Mouse (Mus musculus) cerebellum, adult 18-20 months (tissue): ENCODE results near the gene Auts2.
A peak's percentile ranks its signal among the peaks of the same experiment; 100 is the strongest.

Experiments used
- DNase-seq, 2 experiments: peaks; one replicate each; pipeline ENCODE4 v3.0.0; 2021

The Auts2 gene

GRCm38 (mm10) chr5:132162206-132162533 is 381.0 kb downstream of the Auts2 start:
- no peak for DNase-seq

- DNase-seq: no peak
Observed at GRCm38 (mm10) chr5:132161338-132162205, 381.6 kb downstream of the Auts2 start.

DNA sequence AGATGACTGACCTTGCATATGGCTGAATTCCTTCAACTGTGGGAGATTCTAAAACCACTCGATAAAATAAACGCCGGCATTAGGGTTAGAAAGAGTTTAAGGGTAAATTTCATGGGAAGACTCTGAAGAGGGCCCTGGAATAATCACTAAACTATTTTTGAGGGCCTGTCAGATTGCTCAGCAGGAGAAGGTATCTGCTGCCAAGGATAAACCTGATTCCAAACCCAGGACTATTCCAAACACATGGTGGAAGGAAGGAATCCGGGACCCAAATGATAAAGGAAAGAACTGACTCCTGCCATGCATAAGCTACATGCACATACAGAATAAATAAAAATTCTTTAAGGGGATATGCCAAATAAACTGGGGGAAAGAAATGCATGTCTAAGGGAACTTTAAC is 399.0 kb downstream of the Auts2 start:
- DNase-seq: peak in 1 of 2 experiments; percentile 17

GRCm38 (mm10) chr5:132140816-132141215 is 402.3 kb downstream of the Auts2 start:
- DNase-seq: no peak

GRCm38 (mm10) chr5:132135941-132136663 is 407.0 kb downstream of the Auts2 start:
- no peak for DNase-seq

DNA sequence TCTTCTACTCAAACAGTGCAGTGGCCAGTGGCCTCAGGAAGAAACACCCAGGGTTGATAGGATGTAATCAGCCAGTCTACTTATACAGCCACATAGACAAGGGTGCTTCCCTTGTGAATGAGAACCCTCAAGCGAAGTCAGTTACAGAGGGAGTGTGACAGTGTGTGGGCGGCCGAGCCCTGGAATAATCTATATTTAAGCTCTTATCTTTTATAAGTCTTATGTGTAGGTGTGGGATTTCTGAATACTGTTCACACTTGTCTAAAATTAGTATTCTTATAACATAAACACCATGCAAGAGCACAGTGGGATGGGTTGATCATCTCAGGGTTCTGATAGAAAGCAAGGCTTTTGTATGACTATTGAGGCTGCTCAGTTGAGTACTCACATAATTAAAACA is 411.2 kb downstream of the Auts2 start:
- DNase-seq: no peak

DNA sequence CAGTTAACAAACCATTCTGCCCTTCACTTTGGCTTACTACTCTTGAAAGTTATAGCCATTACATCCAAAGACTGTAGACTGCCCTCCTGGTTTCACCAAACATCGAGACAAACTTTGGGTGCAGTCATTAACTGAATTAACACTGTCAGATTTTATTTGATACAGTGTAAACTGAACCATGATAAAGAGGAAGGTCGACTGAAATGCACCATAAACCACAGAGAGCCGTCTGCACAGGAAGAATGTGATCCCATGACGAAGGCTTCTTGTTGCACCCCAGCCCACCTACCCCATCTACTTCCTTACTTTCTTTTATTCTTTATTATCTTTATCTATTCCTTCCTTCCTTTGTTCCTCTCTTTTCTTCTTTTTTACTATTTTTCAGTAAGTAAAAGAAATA is 412.6 kb downstream of the Auts2 start:
- no peak for DNase-seq

GRCm38 (mm10) chr5:132126626-132127025 is 416.5 kb downstream of the Auts2 start:
- no peak for DNase-seq

- peak; percentile 17 to 24 for DNase-seq
Observed at GRCm38 (mm10) chr5:132115631-132116030, 427.5 kb downstream of the Auts2 start.

DNA sequence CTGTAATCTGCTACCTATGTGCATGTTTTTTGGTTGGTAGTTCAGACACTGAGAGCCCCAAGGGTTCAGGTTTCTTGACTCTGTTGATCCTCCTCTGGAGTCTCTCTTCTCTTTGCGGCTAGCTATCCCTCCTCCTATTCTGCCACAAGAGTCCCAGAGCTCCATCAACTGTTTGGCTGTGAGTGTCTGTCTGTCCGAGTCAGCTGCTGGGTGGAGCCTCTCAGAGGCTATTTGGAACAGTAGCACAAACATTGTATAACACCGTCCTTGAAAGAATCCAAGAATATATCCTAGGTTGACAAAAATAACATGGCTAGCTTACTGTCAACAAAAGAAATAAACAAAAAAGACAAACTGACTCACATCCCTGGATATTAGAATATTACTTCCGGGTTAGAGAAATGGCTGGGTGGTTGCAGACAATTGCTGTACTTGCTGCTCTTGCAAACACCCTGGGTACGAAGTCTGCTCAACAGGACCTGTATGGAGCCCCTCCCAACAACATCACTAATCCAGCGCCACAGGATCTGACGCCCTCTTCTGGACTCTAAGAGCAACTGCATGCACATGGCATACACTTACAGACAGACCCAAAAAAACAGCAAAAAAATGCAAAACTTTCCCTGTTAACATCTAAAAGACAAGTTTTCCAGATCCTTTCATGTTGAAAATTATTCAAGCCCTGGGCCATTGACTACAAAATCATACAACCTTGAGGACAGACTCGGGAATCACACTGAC is 428.4 kb downstream of the Auts2 start:
- DNase-seq: no peak

DNA sequence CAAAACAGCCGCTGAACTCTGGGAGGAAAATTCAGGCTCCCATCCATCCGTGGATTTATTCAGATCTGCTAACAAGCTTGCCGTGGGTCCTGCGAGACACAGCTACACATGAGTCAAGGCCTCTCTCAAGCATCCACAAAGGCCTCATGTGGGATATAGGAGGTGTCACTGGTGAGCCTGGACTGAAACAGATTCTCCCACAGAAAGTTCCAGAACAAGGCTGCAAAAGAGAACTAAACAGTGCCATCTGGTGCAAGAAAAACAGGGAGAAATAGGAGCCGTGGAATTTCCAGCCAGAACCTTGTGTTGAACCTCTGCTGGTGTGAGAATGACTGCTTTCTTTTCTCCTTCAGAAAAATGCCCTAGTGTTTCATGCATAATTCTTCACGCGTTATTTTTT is 429.7 kb downstream of the Auts2 start:
- peak; percentile 11 to 19 for DNase-seq

DNA sequence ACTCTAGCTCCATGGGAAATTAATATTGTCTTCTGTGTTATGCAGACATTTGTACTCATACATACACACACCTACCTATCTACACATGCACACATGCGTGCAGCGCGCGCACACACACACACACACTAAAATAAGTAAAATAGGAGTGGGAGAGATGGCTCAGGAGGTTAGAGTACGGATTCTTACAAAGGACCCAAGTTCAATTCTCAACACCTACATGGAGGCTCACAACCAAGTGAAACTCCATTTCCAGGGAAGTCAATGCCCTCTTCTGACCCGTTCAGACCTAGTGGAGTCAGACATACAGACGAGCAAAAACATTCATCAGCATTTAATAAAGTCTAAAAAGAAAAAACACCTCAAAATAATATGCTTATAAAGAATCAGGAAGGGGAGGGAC is 430.5 kb downstream of the Auts2 start:
- no peak for DNase-seq

- DNase-seq: no peak
Observed at GRCm38 (mm10) chr5:132102426-132102825, 440.7 kb downstream of the Auts2 start.

GRCm38 (mm10) chr5:132098461-132098860 is 444.7 kb downstream of the Auts2 start:
- no peak for DNase-seq

DNA sequence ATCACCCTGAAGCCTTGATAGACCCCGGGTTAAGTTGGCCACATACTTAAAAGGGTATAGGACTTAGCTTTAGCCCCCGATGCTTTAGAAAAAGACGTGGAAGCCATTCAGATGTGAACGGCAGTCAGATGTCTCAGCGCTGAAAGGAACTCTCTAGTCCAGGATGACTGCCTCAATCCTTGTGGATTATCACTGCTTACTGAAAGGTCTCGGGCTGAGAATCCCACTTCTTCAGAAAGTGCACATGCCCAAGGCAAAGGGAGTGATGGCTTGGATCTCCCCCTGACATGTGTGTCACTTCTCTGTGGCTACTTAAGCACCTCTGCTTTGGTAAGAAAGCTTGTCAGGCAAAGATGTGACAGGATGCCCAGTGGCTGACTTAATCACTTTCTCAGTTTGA is 450.4 kb downstream of the Auts2 start:
- DNase-seq: no peak

GRCm38 (mm10) chr5:132089496-132090250 is 453.5 kb downstream of the Auts2 start:
- DNase-seq: no peak

DNA sequence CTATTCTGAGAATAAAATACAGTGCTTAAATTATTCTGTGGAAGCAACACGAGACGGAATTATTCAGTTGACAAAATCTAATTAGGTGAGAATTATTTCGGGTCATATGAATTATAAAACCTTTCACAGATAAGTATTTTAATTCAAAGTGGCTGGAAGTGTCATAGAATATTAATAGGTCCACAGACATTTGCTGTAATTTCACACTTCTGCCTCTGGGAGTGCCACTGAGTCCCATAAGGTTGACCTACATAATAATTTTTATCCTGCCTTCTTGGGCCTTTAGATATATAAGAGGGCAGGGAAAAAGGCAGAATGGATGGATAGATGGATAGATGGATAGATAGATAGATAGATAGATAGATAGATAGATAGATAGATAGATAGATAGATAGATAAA is 454.6 kb downstream of the Auts2 start:
- DNase-seq: no peak

- DNase-seq: no peak
Observed at GRCm38 (mm10) chr5:132083753-132084326, 459.3 kb downstream of the Auts2 start.

GRCm38 (mm10) chr5:132075942-132076341 is 467.2 kb downstream of the Auts2 start:
- DNase-seq: no peak

- peak; percentile 42 to 52 for DNase-seq
Observed at GRCm38 (mm10) chr5:132074724-132075374, 468.3 kb downstream of the Auts2 start.

- DNase-seq: no peak
Observed at GRCm38 (mm10) chr5:132074360-132074723, 468.8 kb downstream of the Auts2 start.
